Mouse (Mus musculus): ENCODE results near the gene Fbxl15. TPM values are rescaled to one million over a fixed set of nuclear protein-coding genes. Genes with fewer than 3 reads are reported as not detected.

The Fbxl15 gene
- polyA plus RNA-seq, 2 experiments = 6.3 to 10.0 TPM

- H3K4me1 ChIP-seq (replicated peaks; ENCODE audit: control insufficient read depth in 2 of 2, insufficient read depth in 2 of 2, low read length in 1 of 2) = peaks cover 0 to 3% of the 10 kb centered on the region in 2 experiments; a peak in 2 of 4 replicates
- no peaks in the 10 kb centered on the region; the same call in 1 of the 2 replicates for H3K27me3 ChIP-seq (ENCODE audit: control insufficient read depth, insufficient read depth, low read length)
- 31% methylated on average over 8 of the region's 8 CpGs for WGBS (ENCODE audit: insufficient replicate concordance)
- no peak overlapping the region for H3K9ac ChIP-seq (replicated peaks)
- H3K36me3 ChIP-seq (replicated peaks; ENCODE audit: control insufficient read depth, insufficient read depth, low read depth) = no peaks in the 10 kb centered on the region
- H3K9me3 ChIP-seq (ENCODE audit: control insufficient read depth, low read length) = no peaks in the 10 kb centered on the region
- no peak overlapping the region for H3K27ac ChIP-seq
- H3K4me3 ChIP-seq (ENCODE audit: insufficient read depth in 1 of 2, low read depth in 2 of 2, low read length in 2 of 2) = no peak overlapping the region
- H3K4me2 ChIP-seq (ENCODE audit: low read depth) = no peak overlapping the region
- ATAC-seq (ENCODE audit: insufficient read depth) (no peak), DNase-seq (ENCODE audit: low read depth in 3 of 3, low spot score in 3 of 3) (no peak)
- no peak for TF ChIP-seq CTCF (IDR thresholded peaks at IDR 0.05; ENCODE audit: low read depth)
These were observed 27.5 kb upstream of the Fbxl15 start for GRCm38 (mm10) chr19:46300294-46301045.

GRCm38 (mm10) chr19:46302551-46302950 is 25.4 kb upstream of the Fbxl15 start:
- no peak overlapping the region for H3K9ac ChIP-seq (replicated peaks)
- peaks cover 4 to 9% of the 10 kb centered on the region in 2 experiments for H3K4me1 ChIP-seq (replicated peaks; ENCODE audit: control insufficient read depth in 2 of 2, insufficient read depth in 2 of 2, low read length in 1 of 2)
- 78% methylated on average over 4 of the region's 4 CpGs for WGBS (ENCODE audit: insufficient replicate concordance)
- H3K9me3 ChIP-seq (ENCODE audit: control insufficient read depth, low read length) = no peaks in the 10 kb centered on the region
- no peak overlapping the region for H3K4me2 ChIP-seq (ENCODE audit: low read depth)
- no peak for ATAC-seq (ENCODE audit: insufficient read depth)
- no peak overlapping the region for H3K27ac ChIP-seq
- no peak for DNase-seq (ENCODE audit: low read depth in 3 of 3, low spot score in 3 of 3)
- H3K27me3 ChIP-seq (ENCODE audit: control insufficient read depth, insufficient read depth, low read length) = no peaks in the 10 kb centered on the region; the same call in 1 of the 2 replicates
- no peaks in the 10 kb centered on the region for H3K36me3 ChIP-seq (replicated peaks; ENCODE audit: control insufficient read depth, insufficient read depth, low read depth)
- TF ChIP-seq CTCF (IDR thresholded peaks at IDR 0.05; ENCODE audit: low read depth) (no peak), EP300 (IDR thresholded peaks at IDR 0.05; ENCODE audit: low read depth) (no peak)
- no peak overlapping the region for H3K4me3 ChIP-seq (ENCODE audit: insufficient read depth in 1 of 2, low read depth in 2 of 2, low read length in 2 of 2)

GRCm38 (mm10) chr19:46303251-46304215 is 24.5 kb upstream of the Fbxl15 start:
- ATAC-seq (ENCODE audit: insufficient read depth) (no peak), DNase-seq (ENCODE audit: low read depth in 3 of 3, low spot score in 3 of 3) (no peak)
- Histone ChIP-seq H3K4me2 (ENCODE audit: low read depth) (peak overlapping the region; percentile 90), H3K9ac (replicated peaks) (no peak overlapping the region; the same call in 1 of the 2 replicates), H3K4me1 (replicated peaks; ENCODE audit: control insufficient read depth in 2 of 2, insufficient read depth in 2 of 2, low read length in 1 of 2) (peaks cover 4 to 9% of the 10 kb centered on the region in 2 experiments), H3K9me3 (ENCODE audit: control insufficient read depth, low read length) (no peaks in the 10 kb centered on the region), H3K27me3 (ENCODE audit: control insufficient read depth, insufficient read depth, low read length) (no peaks in the 10 kb centered on the region), H3K36me3 (replicated peaks; ENCODE audit: control insufficient read depth, insufficient read depth, low read depth) (no peaks in the 10 kb centered on the region), H3K27ac (no peak overlapping the region), H3K4me3 (ENCODE audit: insufficient read depth in 1 of 2, low read depth in 2 of 2, low read length in 2 of 2) (peak overlapping the region in 1 of 2 experiments; percentile 84; a peak in 2 of 4 replicates)
- WGBS (ENCODE audit: insufficient replicate concordance) = 52% methylated on average over 18 of the region's 18 CpGs
- TF ChIP-seq EP300 (IDR thresholded peaks at IDR 0.05; ENCODE audit: low read depth) (no peak), CTCF (IDR thresholded peaks at IDR 0.05; ENCODE audit: low read depth) (no peak)

GRCm38 (mm10) chr19:46304216-46304841 is 23.7 kb upstream of the Fbxl15 start, which contains the start of gene Nfkb2:
Nfkb2 (plus strand) TSS chr19:46304320.
- peak within 1 kb of the TSS; percentile 77 for H3K9ac ChIP-seq (replicated peaks)
- H3K36me3 ChIP-seq (replicated peaks; ENCODE audit: control insufficient read depth, insufficient read depth, low read depth) = no peaks in the 10 kb centered on the region
- peak; percentile 88 for ATAC-seq (ENCODE audit: insufficient read depth)
- WGBS (ENCODE audit: insufficient replicate concordance) = under 1% methylated on average over 39 of the region's 39 CpGs
- peaks cover 7 to 11% of the 10 kb centered on the region in 2 experiments for H3K4me1 ChIP-seq (replicated peaks; ENCODE audit: control insufficient read depth in 2 of 2, insufficient read depth in 2 of 2, low read length in 1 of 2)
- H3K4me3 ChIP-seq (ENCODE audit: insufficient read depth in 1 of 2, low read depth in 2 of 2, low read length in 2 of 2) = peak within 1 kb of the TSS; percentile 81 to 84
- H3K27ac ChIP-seq = peak within 1 kb of the TSS; percentile 61
- H3K9me3 ChIP-seq (ENCODE audit: control insufficient read depth, low read length) = no peaks in the 10 kb centered on the region
- H3K27me3 ChIP-seq (ENCODE audit: control insufficient read depth, insufficient read depth, low read length) = no peaks in the 10 kb centered on the region
- peak; percentile 83 to 92 (median 85) for DNase-seq (ENCODE audit: low read depth in 3 of 3, low spot score in 3 of 3)
- peak; percentile 95 for TF ChIP-seq CTCF (IDR thresholded peaks at IDR 0.05; ENCODE audit: low read depth)
- TF ChIP-seq EP300 (IDR thresholded peaks at IDR 0.05; ENCODE audit: low read depth) = no peak
- H3K4me2 ChIP-seq (ENCODE audit: low read depth) = peak within 1 kb of the TSS; percentile 90

Measured in liver, embryonic 14.5 days (tissue).